Mouse (Mus musculus) small intestine, adult 2 months (tissue): Measurements from ENCODE around the gene Fbxl2.

Experiments used
- CTCF ChIP-seq: fragments of 200-500 bp; IDR thresholded peaks from 2 replicates; pipeline ENCODE4 v1.5.1; 2012; ENCODE audit warnings: low read depth, mild to moderate bottlenecking, control low read depth, inconsistent platforms, low read length, moderate library complexity, mixed read lengths; ENCODE audit not compliant: insufficient replicate concordance, insufficient read length; ENCODE audit errors: extremely low read depth
- POLR2A ChIP-seq: fragments of 200-500 bp; IDR thresholded peaks from 2 replicates; pipeline ENCODE4 v1.6.1; 2012; ENCODE audit warnings: low read depth, mild to moderate bottlenecking, control low read depth, inconsistent platforms, low read length, moderate library complexity

DNA sequence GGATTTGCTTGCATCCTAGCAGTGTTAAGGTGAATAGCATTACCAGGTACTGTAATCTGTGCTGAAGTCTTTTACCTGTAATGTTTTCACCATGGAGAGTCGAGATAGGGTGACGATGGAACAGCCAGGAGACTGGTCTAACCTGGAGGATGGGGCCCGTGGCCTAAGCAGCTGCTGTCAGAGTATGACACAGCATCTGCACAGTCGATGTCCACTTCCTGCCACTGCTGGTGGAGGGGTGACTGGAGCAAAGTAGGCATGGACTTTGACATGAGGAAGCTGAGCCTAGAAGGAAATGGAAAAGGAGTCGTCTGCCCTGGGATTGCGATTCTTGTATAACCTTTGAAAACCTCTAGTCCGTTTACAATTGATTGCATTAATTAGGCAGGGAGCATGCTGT, 67.3 kb downstream of the Fbxl2 start:
- TF ChIP-seq CTCF (no peak), POLR2A (no peak)
